Mouse (Mus musculus) limb, embryonic 12.5 days (tissue): ENCODE measurements around the gene Syt6. TPM values are rescaled to one million over a fixed set of nuclear protein-coding genes. Genes with fewer than 3 reads are reported as not detected.
"Not testable (repeated sequence)": the region's sequence is repeated elsewhere in the genome, so short reads cannot be mapped to it uniquely, and the experiment has no call there.

ENCODE experiments used
- ATAC-seq: fragments of 200-750 bp; cut with Nextera tagmentation; 2 replicates; pipeline ENCODE4 v1.8.0; 2017; ENCODE audit warnings: low read depth, moderate TSS enrichment; ENCODE audit not compliant: insufficient number of reproducible peaks, insufficient read depth, low FRiP score, low TSS enrichment
- H3K27ac ChIP-seq: fragments of 300-500 bp; sonication (generic); 2 replicates; pipeline ENCODE4 v1.5.1; 2016; ENCODE audit warnings: mild to moderate bottlenecking, moderate library complexity
- H3K27me3 ChIP-seq: fragments of 300-500 bp; sonication (generic); 2 replicates; pipeline ENCODE4 v1.6.1; 2016; ENCODE audit warnings: mild to moderate bottlenecking, moderate library complexity
- H3K36me3 ChIP-seq: fragments of 300-500 bp; sonication (generic); 2 replicates; pipeline ENCODE4 v1.6.1; 2016; ENCODE audit warnings: mild to moderate bottlenecking, moderate library complexity
- H3K4me1 ChIP-seq: fragments of 300-500 bp; sonication (generic); replicated peaks from 2 replicates; pipeline ENCODE4 v1.6.1; 2016
- H3K4me2 ChIP-seq: fragments of 300-500 bp; sonication (generic); 2 replicates; pipeline ENCODE4 v1.6.1; 2016; ENCODE audit warnings: mild to moderate bottlenecking, moderate library complexity
- H3K4me3 ChIP-seq: fragments of 300-500 bp; sonication (generic); replicated peaks from 2 replicates; pipeline ENCODE4 v1.5.1; 2016; ENCODE audit warnings: mild to moderate bottlenecking
- H3K9ac ChIP-seq: fragments of 300-500 bp; sonication (generic); replicated peaks from 2 replicates; pipeline ENCODE4 v1.6.1; 2016; ENCODE audit warnings: mild to moderate bottlenecking, moderate library complexity
- H3K9me3 ChIP-seq: fragments of 300-500 bp; sonication (generic); 2 replicates; pipeline ENCODE4 v1.6.1; 2016; ENCODE audit warnings: mild to moderate bottlenecking, moderate library complexity
- WGBS: fragments of 180-500 bp; shearing (Covaris S2); methylation state at CpG from one replicate; pipeline ENCODE4 v1.1.7; 2016; 5-methylcytosine and 5-hydroxymethylcytosine counted together
- polyA plus RNA-seq: library from polyadenylated mRNA; unstranded; fragments of >200 nt; fragmentation: Nextera tagmentation; extraction: Ambion mirVana; gene quantifications from 2 replicates; pipeline ENCODE4 v1.2.1, GENCODE M21; 2016

Gene Syt6
- polyA plus RNA-seq, 1 experiment from 2014 or later = 0.18 TPM

DNA sequence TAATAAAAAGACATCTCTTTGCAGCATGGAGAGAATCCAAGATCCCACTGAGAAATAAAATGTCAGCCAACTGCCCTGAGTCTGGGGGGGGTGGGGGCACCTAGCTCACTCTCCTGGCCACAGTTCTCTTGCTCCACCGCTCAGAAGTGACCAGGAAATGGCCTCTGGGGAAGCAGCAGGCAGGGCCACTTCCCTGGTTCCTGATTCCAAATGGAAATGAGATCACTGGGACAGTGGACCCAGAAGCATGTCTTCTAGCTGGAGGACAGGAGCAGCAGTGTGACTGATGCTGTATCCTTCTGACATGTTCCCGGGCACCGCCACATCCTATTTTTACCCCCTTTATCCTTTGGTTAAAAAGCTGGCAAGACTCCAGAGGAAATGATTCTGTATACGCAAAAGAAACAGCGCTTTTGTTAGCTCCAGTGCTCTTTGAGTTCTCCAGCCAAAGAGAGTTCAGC lies 49.6 kb downstream of the Syt6 start:
- H3K4me2 ChIP-seq = no peak overlapping the region
- H3K9ac ChIP-seq = no peak overlapping the region
- H3K36me3 ChIP-seq = no peaks in the 10 kb centered on the region
- no peak for ATAC-seq
- no peak overlapping the region for H3K4me3 ChIP-seq
- WGBS = 80% methylated on average over 5 of the region's 5 CpGs
- no peaks in the 10 kb centered on the region; the same call in 1 of the 2 replicates for H3K9me3 ChIP-seq
- no peak overlapping the region for H3K27ac ChIP-seq
- no peaks in the 10 kb centered on the region for H3K27me3 ChIP-seq
- H3K4me1 ChIP-seq = no peaks in the 10 kb centered on the region

DNA sequence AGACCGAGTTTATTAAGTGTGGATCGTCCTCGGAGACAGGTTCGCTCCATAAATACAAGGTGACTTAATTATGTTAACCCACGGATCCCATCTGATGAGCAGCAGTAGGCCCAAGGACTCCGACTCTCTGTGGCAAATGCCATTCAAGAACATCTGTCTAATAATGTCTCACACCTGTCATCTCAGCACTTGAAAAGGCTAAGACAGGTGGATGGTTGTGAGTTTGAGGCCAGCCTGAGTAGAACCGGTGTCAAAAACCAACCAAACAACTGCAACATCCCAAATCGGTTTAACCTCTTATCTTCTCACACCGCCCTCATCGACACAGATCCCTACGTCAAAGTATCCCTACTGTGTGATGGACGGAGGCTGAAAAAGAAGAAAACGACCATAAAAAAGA lies 50.1 kb downstream of the Syt6 start:
- Histone ChIP-seq H3K36me3 (no peaks in the 10 kb centered on the region), H3K4me3 (no peak overlapping the region), H3K4me1 (no peaks in the 10 kb centered on the region), H3K27ac (no peak overlapping the region), H3K27me3 (no peaks in the 10 kb centered on the region), H3K4me2 (no peak overlapping the region), H3K9me3 (no peaks in the 10 kb centered on the region; the same call in 1 of the 2 replicates), H3K9ac (no peak overlapping the region)
- 87% methylated on average over 13 of the region's 13 CpGs for WGBS
- ATAC-seq = no peak

DNA sequence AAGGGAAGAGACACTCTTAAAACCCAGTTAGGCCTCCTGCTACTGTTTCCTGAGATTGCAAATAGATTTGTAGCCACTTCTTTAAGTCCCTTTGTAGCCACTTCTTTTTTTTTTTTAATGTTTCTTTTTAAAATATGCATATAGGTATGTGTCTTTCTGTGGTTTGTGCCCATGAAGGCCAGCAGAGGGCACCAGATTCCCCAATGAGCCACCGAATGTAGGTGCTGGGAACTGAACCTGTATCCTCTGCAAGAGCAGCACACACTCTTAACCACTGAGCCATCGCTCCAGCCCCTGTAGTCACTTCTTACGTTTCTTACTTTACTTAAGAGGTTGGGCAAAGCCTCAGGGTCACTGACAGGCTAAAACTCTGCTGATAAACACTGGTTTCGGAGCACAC lies 51.5 kb downstream of the Syt6 start:
- H3K4me3 ChIP-seq = no peak overlapping the region
- no peaks in the 10 kb centered on the region; the same call in 1 of the 2 replicates for H3K9me3 ChIP-seq
- no peaks in the 10 kb centered on the region for H3K36me3 ChIP-seq
- no peak overlapping the region for H3K9ac ChIP-seq
- no peaks in the 10 kb centered on the region for H3K27me3 ChIP-seq
- WGBS = 91% methylated on average over 4 of the region's 4 CpGs
- no peak for ATAC-seq
- 0 out of 2 replicates have a peak, but pooled peaks cover 2% of the 10 kb centered on the region for H3K4me1 ChIP-seq
- no peak overlapping the region for H3K4me2 ChIP-seq
- no peak overlapping the region for H3K27ac ChIP-seq

DNA sequence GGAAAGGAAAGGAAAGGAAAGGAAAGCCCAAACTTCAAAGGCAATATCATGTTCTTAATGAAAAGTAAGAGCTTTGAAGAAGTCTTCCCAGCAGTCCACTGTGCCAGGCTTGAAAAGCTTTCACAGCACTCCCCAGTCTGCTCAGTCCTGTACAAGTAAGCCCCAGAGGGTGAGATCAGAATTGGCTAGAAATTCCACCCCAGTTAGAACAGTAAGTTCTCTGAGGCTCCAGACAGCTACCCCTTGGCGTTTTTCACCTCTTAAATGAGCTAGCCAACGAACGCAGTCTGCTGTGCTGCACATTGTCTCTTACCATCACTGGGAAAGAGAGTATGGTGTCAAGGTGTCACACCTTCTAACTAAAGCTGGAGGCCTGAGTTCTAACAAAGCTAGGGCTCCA lies 52.6 kb downstream of the Syt6 start:
- H3K27ac ChIP-seq = no peak overlapping the region
- H3K27me3 ChIP-seq = no peaks in the 10 kb centered on the region
- H3K4me2 ChIP-seq = no peak overlapping the region
- H3K36me3 ChIP-seq = no peaks in the 10 kb centered on the region
- no peak overlapping the region for H3K4me3 ChIP-seq
- H3K4me1 ChIP-seq = 0 out of 2 replicates have a peak, but pooled peaks cover 4% of the 10 kb centered on the region
- H3K9me3 ChIP-seq = no peaks in the 10 kb centered on the region; the same call in 1 of the 2 replicates
- H3K9ac ChIP-seq = no peak overlapping the region
- 90% methylated on average over 3 of the region's 3 CpGs for WGBS
- ATAC-seq = no peak

DNA sequence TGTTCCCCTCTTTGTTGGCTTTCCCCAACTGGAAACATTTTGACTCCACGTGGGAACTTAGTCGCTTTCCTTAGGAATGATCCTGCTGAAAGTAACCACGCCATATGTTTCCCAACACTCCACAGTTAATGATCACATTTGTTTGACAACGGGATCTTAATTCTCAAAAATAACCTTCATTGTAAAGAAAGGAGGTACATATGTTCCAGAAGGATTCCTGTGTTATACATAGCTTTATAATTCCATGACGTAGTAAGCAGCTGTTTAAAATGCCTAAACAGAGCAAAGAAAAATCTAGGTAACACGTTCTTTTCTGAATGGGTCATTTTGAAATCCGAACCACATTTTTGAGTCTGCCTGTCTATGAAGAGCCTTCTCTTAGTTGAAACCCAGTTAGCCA lies 58.1 kb downstream of the Syt6 start:
- no peak for ATAC-seq
- no peaks in the 10 kb centered on the region for H3K9me3 ChIP-seq
- H3K4me1 ChIP-seq = 0 out of 2 replicates have a peak, but pooled peaks cover 4% of the 10 kb centered on the region
- no peak overlapping the region for H3K4me3 ChIP-seq
- 69% methylated on average over 7 of the region's 7 CpGs for WGBS
- no peak overlapping the region for H3K4me2 ChIP-seq
- H3K27me3 ChIP-seq = no peaks in the 10 kb centered on the region
- no peak overlapping the region for H3K9ac ChIP-seq
- no peak overlapping the region for H3K27ac ChIP-seq
- no peaks in the 10 kb centered on the region for H3K36me3 ChIP-seq

DNA sequence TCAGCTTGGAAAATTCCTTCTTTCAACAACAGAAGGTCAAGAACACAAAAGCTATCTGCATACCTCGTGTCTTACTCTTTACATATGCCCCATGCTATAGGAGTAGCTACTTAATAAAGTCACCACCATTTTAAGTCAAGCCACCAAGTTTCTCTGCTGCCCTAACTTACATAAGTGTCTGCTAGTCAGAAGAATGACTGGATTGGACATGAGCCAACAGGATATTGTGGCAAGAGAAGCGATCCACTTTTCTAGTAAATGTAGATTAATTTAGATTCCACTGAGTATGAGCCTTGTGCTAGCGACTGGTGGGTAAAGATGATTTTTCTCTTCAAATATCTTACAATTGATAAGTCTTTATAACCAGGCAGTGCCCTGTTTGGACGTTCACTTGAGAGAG lies 58.8 kb downstream of the Syt6 start:
- WGBS = 79% methylated on average over 4 of the region's 4 CpGs
- no peak for ATAC-seq

DNA sequence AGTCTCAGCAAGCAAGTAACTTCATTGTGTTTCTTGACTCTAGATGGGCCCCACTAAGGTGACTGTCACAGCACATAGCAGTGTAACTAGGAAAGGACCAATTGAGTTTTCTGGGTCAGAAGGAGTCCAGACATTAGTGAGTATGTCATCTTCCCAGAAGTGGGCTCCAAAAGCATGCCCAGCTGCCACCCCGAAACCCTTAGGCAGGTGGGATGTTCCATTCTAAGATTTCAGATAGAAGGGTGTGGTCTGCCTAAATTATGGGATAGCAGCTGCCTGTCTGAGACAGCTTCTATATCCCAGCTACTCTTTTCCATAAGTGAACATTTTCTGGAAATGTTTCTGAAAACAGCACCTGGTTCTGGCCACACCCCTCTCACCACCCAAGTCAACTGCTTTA lies 59.2 kb downstream of the Syt6 start:
- H3K36me3 ChIP-seq = no peaks in the 10 kb centered on the region
- no peak overlapping the region for H3K9ac ChIP-seq
- no peak overlapping the region for H3K4me2 ChIP-seq
- H3K27ac ChIP-seq = no peak overlapping the region
- ATAC-seq = no peak
- H3K27me3 ChIP-seq = no peaks in the 10 kb centered on the region
- 0 out of 2 replicates have a peak, but pooled peaks cover 4% of the 10 kb centered on the region for H3K4me1 ChIP-seq
- 85% methylated on average over 1 of the region's 1 CpGs for WGBS
- H3K4me3 ChIP-seq = no peak overlapping the region
- no peaks in the 10 kb centered on the region for H3K9me3 ChIP-seq

More for the DNA sequence above, 58.8 kb downstream of the Syt6 start:
- Histone ChIP-seq H3K27ac (no peak overlapping the region), H3K4me1 (0 out of 2 replicates have a peak, but pooled peaks cover 4% of the 10 kb centered on the region), H3K36me3 (no peaks in the 10 kb centered on the region), H3K4me3 (no peak overlapping the region), H3K9me3 (no peaks in the 10 kb centered on the region), H3K27me3 (no peaks in the 10 kb centered on the region), H3K4me2 (no peak overlapping the region), H3K9ac (no peak overlapping the region)

DNA sequence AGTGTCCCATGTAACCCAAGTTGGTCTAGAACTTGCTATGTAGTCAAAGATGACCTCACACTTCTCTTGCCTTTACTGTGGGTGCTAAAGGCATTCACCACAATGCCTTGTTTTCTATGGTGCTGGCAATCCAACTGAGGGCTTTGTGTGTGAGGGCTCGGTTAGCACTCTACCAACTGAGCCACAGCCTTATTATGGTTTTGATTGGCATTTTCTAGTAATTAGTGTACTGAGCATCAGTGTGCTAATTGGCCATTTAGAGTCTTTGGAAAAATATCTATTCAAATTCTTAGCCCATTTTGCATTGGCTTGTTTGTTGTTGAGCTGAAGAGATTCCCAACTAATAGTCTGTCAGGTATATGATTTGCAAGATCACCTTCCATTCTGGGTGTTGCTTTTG lies 62.6 kb downstream of the Syt6 start:
- no peak for ATAC-seq
- 81% methylated on average over 1 of the region's 1 CpGs for WGBS
- H3K36me3 ChIP-seq = no peaks in the 10 kb centered on the region
- H3K9ac ChIP-seq = no peak overlapping the region
- no peaks in the 10 kb centered on the region for H3K4me1 ChIP-seq
- no peak overlapping the region for H3K4me3 ChIP-seq
- no peak overlapping the region for H3K27ac ChIP-seq
- no peak overlapping the region for H3K4me2 ChIP-seq
- no peaks in the 10 kb centered on the region for H3K9me3 ChIP-seq
- no peaks in the 10 kb centered on the region for H3K27me3 ChIP-seq

DNA sequence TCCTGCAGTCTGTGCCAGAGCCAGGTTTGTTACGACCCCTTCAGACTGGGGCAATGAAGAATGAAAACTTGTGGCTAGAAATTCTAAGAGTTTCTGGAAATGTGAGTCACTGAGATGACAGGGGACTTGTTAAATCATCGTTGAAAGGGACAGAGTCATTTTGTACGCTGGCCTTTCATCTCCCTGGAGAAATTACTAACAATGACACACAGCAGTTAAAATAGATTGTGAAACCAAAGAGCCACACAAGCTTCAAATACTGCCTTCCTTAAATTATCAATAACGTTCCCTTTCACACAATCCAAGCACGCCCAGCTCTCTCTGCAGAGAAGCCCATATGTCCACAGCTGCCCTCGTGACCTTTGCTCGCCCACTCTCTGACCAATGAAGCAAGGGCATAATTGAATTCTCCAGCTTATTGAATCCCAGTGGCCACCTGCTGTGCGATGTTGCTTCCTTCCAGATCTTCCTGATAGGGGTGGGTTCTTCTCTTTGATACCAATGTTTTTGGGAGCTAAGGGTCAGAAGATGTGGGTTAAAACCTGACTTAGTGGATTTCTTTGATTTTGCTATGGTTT lies 65.3 kb downstream of the Syt6 start:
- Histone ChIP-seq H3K4me3 (no peak overlapping the region), H3K4me1 (no peaks in the 10 kb centered on the region), H3K36me3 (no peaks in the 10 kb centered on the region), H3K9me3 (no peaks in the 10 kb centered on the region), H3K27ac (no peak overlapping the region), H3K9ac (no peak overlapping the region), H3K4me2 (no peak overlapping the region), H3K27me3 (no peaks in the 10 kb centered on the region)
- WGBS = 58% methylated on average over 8 of the region's 8 CpGs
- ATAC-seq = no peak

DNA sequence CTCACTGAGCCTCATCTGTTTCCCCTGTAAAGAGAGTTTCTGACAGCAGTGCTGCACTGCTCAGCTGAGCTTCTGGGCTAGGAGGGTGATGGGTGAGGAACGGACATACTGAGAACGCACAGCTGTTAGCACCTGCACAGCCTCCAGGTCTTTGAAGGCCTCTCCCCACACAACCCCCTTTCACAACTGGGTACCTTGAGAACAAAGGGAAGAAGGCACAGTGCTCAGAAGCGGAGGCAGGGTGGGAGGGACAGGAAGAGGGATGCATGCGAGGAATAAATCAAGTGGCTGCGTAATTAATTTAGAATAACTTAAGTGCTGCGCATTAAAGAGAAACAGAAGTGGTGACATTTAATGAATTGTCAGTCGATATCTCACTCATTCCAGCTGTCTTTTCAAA lies 66.3 kb downstream of the Syt6 start:
- H3K9me3 ChIP-seq = no peaks in the 10 kb centered on the region
- H3K4me3 ChIP-seq = no peak overlapping the region
- no peak overlapping the region for H3K4me2 ChIP-seq
- H3K27ac ChIP-seq = no peak overlapping the region
- no peak for ATAC-seq
- 43% methylated on average over 7 of the region's 7 CpGs for WGBS
- H3K9ac ChIP-seq = no peak overlapping the region
- no peaks in the 10 kb centered on the region for H3K27me3 ChIP-seq
- no peaks in the 10 kb centered on the region for H3K4me1 ChIP-seq
- no peaks in the 10 kb centered on the region for H3K36me3 ChIP-seq

DNA sequence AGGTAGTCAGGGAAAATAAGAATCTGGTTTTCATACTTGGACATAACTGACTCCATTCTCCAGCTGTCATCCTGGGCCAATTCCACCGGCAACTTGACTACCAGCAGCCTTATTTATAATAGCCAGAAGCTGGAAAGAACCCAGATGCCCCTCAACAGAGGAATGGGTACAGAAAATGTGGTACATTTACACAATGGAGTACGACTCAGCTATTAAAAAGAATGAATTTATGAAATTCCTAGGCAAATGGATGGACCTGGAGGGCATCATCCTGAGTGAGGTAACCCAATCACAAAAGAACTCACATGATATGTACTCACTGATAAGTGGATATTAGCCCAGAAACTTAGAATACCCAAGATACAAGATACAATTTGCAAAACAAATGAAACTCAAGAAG lies 70.9 kb downstream of the Syt6 start, which contains the start of gene Atg4a-ps:
Gene Atg4a-ps, minus strand, starts transcription at position 101 of the 400 bp plus-strand sequence.
- not testable (repeated sequence) for H3K4me3 ChIP-seq, H3K9me3 ChIP-seq, H3K4me1 ChIP-seq, H3K27ac ChIP-seq, H3K36me3 ChIP-seq, H3K9ac ChIP-seq, H3K4me2 ChIP-seq, H3K27me3 ChIP-seq, ATAC-seq
- WGBS = 82% methylated on average over 2 of the region's 2 CpGs
